Mouse (Mus musculus) bone marrow, adult 2 months (tissue): ENCODE measurements at regions not wholly inside any gene's neighbourhood (a gene's known extent, or its start where the extent isn't known, plus 50 kb on each side); places are given as distances from the start of the nearest gene placed in this dataset.

Experiments
- CTCF ChIP-seq: fragments of 200-500 bp; IDR thresholded peaks from 2 replicates; pipeline ENCODE4 v1.5.1; 2011; ENCODE audit warnings: low read length, control low read depth; ENCODE audit not compliant: control insufficient read depth, insufficient read depth
- POLR2A ChIP-seq: fragments of 200-500 bp; IDR thresholded peaks from 2 replicates; pipeline ENCODE4 v1.6.1; 2011; ENCODE audit warnings: low read depth, mild to moderate bottlenecking, control low read depth, low read length, borderline replicate concordance; ENCODE audit not compliant: control insufficient read depth

DNA sequence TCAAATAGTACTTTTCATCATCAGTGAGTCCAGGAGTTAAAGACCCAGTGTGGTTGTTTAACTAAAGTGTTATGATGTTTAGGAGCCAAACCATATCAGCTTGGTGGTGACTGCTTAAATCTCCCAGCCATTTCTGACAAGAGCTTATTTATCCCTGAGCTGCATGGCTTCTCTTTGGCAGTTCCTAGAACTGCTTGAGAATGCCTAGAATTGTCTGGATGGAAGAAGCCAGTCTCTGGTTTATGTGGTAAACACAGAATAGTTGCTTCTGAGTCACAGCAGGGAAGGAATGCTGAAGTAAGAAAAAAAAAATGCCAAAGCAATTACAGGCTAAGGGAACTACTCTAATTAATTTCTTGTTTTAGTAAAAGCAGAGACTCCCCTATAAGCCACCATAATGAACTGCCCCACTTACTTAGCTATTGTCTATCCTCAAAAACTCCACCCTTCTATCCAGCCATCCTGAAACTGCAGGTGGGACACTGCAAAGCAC lies 390.5 kb downstream of the Fut8 start:
- TF ChIP-seq CTCF (no peak), POLR2A (no peak)
